Mouse (Mus musculus) CH12.LX (cell line): Measurements from ENCODE around the gene Vat1l. TPM values are rescaled to one million over a fixed set of nuclear protein-coding genes. Genes with fewer than 3 reads are reported as not detected.

ENCODE experiments used
- DNase-seq: peaks from one replicate; pipeline ENCODE4 v3.0.0-alpha.2; 2013; ENCODE audit errors: extremely low read depth
- H3K27ac ChIP-seq: 2 replicates; pipeline ENCODE4 v1.5.1; 2012; ENCODE audit warnings: low read depth, mild to moderate bottlenecking, control low read depth, moderate library complexity; ENCODE audit not compliant: insufficient read depth
- H3K27me3 ChIP-seq: replicated peaks from 2 replicates; pipeline ENCODE3; 2012; ENCODE audit warnings: inconsistent platforms
- H3K36me3 ChIP-seq, 2 experiments: replicated peaks in 1 of 2; 2 replicates each; pipeline versions ENCODE3 to v1.6.1; 2012; ENCODE audit warnings: inconsistent platforms in 1 of 2, low read length in 1 of 2, mild to moderate bottlenecking in 1 of 2, mixed read lengths in 1 of 2, moderate library complexity in 1 of 2; ENCODE audit not compliant: control insufficient read depth in 1 of 2, insufficient read depth in 1 of 2
- H3K4me1 ChIP-seq, 2 experiments: 2 replicates each; pipeline ENCODE4 v1.6.1; 2012; ENCODE audit warnings: inconsistent platforms in 1 of 2, moderate library complexity in 1 of 2; ENCODE audit not compliant: insufficient read depth in 2 of 2, control insufficient read depth in 1 of 2
- H3K4me2 ChIP-seq: 2 replicates; pipeline ENCODE4 v1.6.1; 2012; ENCODE audit warnings: low read depth, mild to moderate bottlenecking, control low read depth; ENCODE audit not compliant: poor library complexity, insufficient read depth, severe bottlenecking
- H3K4me3 ChIP-seq, 3 experiments: fragments of 150-350 bp in 1 of 3; sonication (generic) in 1 of 3; replicated peaks in 1 of 3; 2 replicates each; pipeline versions ENCODE3 to v1.5.1; 2011 to 2012; ENCODE audit warnings: low read depth in 2 of 3, low read length in 2 of 3, mild to moderate bottlenecking in 2 of 3, moderate library complexity in 2 of 3, control low read depth in 1 of 3, improper control_type of control experiment in 1 of 3, inconsistent platforms in 1 of 3, mixed read lengths in 1 of 3; ENCODE audit not compliant: poor library complexity in 1 of 3
- H3K79me2 ChIP-seq: replicated peaks from 2 replicates; pipeline ENCODE4 v1.6.1; 2012; ENCODE audit warnings: mild to moderate bottlenecking, moderate library complexity; ENCODE audit not compliant: control insufficient read depth, poor library complexity, insufficient read depth, severe bottlenecking; ENCODE audit errors: extremely low read depth
- H3K9ac ChIP-seq: 2 replicates; pipeline ENCODE4 v1.6.1; 2012; ENCODE audit warnings: low read depth, mild to moderate bottlenecking, control low read depth, moderate library complexity; ENCODE audit not compliant: insufficient read depth
- H3K9me3 ChIP-seq: replicated peaks from 2 replicates; pipeline ENCODE3; 2012; ENCODE audit warnings: low read length, inconsistent platforms, mixed read lengths
- CHD1 ChIP-seq: IDR thresholded peaks from 2 replicates; pipeline ENCODE4 v1.6.1; 2012; ENCODE audit warnings: low read depth, low read length, improper control_type of control experiment, inconsistent platforms
- CHD2 ChIP-seq: IDR thresholded peaks from 2 replicates; pipeline ENCODE4 v1.6.1; 2011; ENCODE audit warnings: low read length, improper control_type of control experiment
- ETS1 ChIP-seq: conservative IDR thresholded peaks from 2 replicates; pipeline ENCODE4 v1.6.1; 2012; ENCODE audit warnings: low read depth, mild to moderate bottlenecking, inconsistent platforms, low read length, improper control_type of control experiment, moderate library complexity
- JUN ChIP-seq: IDR thresholded peaks from 2 replicates; pipeline ENCODE4 v1.6.1; 2011; ENCODE audit warnings: low read depth, mild to moderate bottlenecking, low read length, improper control_type of control experiment, moderate library complexity; ENCODE audit not compliant: insufficient read depth
- JUND ChIP-seq: conservative IDR thresholded peaks from 2 replicates; pipeline ENCODE4 v1.6.1; 2011; ENCODE audit warnings: low read depth, low read length, improper control_type of control experiment
- MXI1 ChIP-seq: IDR thresholded peaks from 2 replicates; pipeline ENCODE4 v1.6.1; 2011; ENCODE audit warnings: mild to moderate bottlenecking, low read depth, low read length, improper control_type of control experiment
- MYC ChIP-seq: IDR thresholded peaks from 2 replicates; pipeline ENCODE4 v1.6.1; 2011; ENCODE audit warnings: low read depth, mild to moderate bottlenecking, improper control_type of control experiment, low read length
- NELFE ChIP-seq: IDR thresholded peaks from 2 replicates; pipeline ENCODE4 v1.6.1; 2011; ENCODE audit warnings: low read depth, low read length, improper control_type of control experiment
- NRF1 ChIP-seq: IDR thresholded peaks from 2 replicates; pipeline ENCODE4 v1.6.1; 2014; ENCODE audit warnings: low read depth, mild to moderate bottlenecking, inconsistent platforms, low read length, improper control_type of control experiment, moderate library complexity
- UBTF ChIP-seq: IDR thresholded peaks from 2 replicates; pipeline ENCODE4 v1.6.1; 2012; ENCODE audit warnings: low read depth, mild to moderate bottlenecking, inconsistent platforms, low read length, improper control_type of control experiment, moderate library complexity
- USF1 ChIP-seq: IDR thresholded peaks from 2 replicates; pipeline ENCODE4 v1.6.1; 2014; ENCODE audit warnings: low read depth, mild to moderate bottlenecking, inconsistent platforms, low read length, improper control_type of control experiment
- USF2 ChIP-seq: conservative IDR thresholded peaks from 2 replicates; pipeline ENCODE4 v1.6.1; 2011; ENCODE audit warnings: low read depth, low read length, improper control_type of control experiment
- ZC3H11A ChIP-seq: IDR thresholded peaks from 2 replicates; pipeline ENCODE4 v1.6.1; 2012; ENCODE audit warnings: low read depth, mild to moderate bottlenecking, inconsistent platforms, low read length, improper control_type of control experiment
- ZKSCAN1 ChIP-seq: IDR thresholded peaks from 2 replicates; pipeline ENCODE4 v1.6.1; 2012; ENCODE audit warnings: low read depth, inconsistent platforms, low read length, improper control_type of control experiment, borderline replicate concordance
- ZNF384 ChIP-seq: IDR thresholded peaks from 2 replicates; pipeline ENCODE4 v1.6.1; 2012; ENCODE audit warnings: low read depth, low read length, improper control_type of control experiment, inconsistent platforms
- dilution Hi-C: fragments of 300-500 bp; cut with MboI; formaldehyde crosslinking; loops from 2 replicates; pipeline ENCODE4 v1.14.3; 2020; ENCODE audit warnings: low sequenced_read_pairs; ENCODE audit not compliant: extremely low pct_unique_long_range_greater_than_20kb, extremely low pct_ligation_motif_present
- in situ Hi-C: fragments of 300-500 bp; cut with MboI; formaldehyde crosslinking; loops from 3 replicates; pipeline ENCODE4 v1.14.3; 2019; ENCODE audit warnings: low sequenced_read_pairs, low pct_ligation_motif_present, low pct_unique_long_range_greater_than_20kb, mixed read lengths
- polyA plus RNA-seq: library from polyadenylated mRNA; unstranded; fragments of >175 nt; gene quantifications from 2 replicates; pipeline ENCODE4 v1.2.1, GENCODE M21; 2012; ENCODE audit warnings: low read depth; ENCODE audit not compliant: insufficient read length
- total RNA-seq, 2 experiments: library from RNA; depleted of rRNA; stranded (reverse); fragments of 300-350 nt in 1 of 2; fragments of >200 nt in 1 of 2; gene quantifications; 2 replicates each; pipeline ENCODE4 v1.2.3; 2012 to 2014

Gene Vat1l
- total and polyA plus RNA-seq, 3 experiments, result not detected

- no peak overlapping the region for H3K27ac ChIP-seq
- dilution Hi-C loops, result no loop called here
- TF ChIP-seq ZKSCAN1 (no peak), ZC3H11A (no peak), NRF1 (no peak)
- TF ChIP-seq, all 38 proteins: peak for 0
These were observed 53.3 kb downstream of the Vat1l start for GRCm38 (mm10) chr8:114258685-114259084.

GRCm38 (mm10) chr8:114259713-114260355, 54.4 kb downstream of the Vat1l start:
- Histone ChIP-seq H3K79me2 (no peaks in the 10 kb centered on the region), H3K4me1 (no peaks in the 10 kb centered on the region), H3K9me3 (peaks cover 62% of the 10 kb centered on the region), H3K36me3 (no peaks in the 10 kb centered on the region), H3K27me3 (no peaks in the 10 kb centered on the region), H3K27ac (no peak overlapping the region), H3K4me2 (no peak overlapping the region), H3K9ac (no peak overlapping the region), H3K4me3 (no peak overlapping the region)
- in situ Hi-C loops (no loop called here), dilution Hi-C loops (no loop called here)
- no peak for TF ChIP-seq UBTF
- no peak for TF ChIP-seq ETS1
- no peak for TF ChIP-seq CHD2
- no peak for TF ChIP-seq CHD1
- TF ChIP-seq USF2, result no peak
- TF ChIP-seq MYC, result no peak
- no peak for TF ChIP-seq JUND
- no peak for TF ChIP-seq NELFE
- no peak for TF ChIP-seq USF1
- no peak for TF ChIP-seq MXI1
- TF ChIP-seq JUN, result no peak
- no peak for DNase-seq

More at GRCm38 (mm10) chr8:114258685-114259084, 53.3 kb downstream of the Vat1l start:
- DNase-seq, result no peak
- Histone ChIP-seq H3K9me3 (peaks cover 63% of the 10 kb centered on the region), H3K9ac (no peak overlapping the region), H3K4me3 (no peak overlapping the region), H3K79me2 (no peaks in the 10 kb centered on the region), H3K4me1 (no peaks in the 10 kb centered on the region), H3K36me3 (no peaks in the 10 kb centered on the region), H3K4me2 (no peak overlapping the region), H3K27me3 (no peaks in the 10 kb centered on the region)
- in situ Hi-C loops, result no loop called here

- Histone ChIP-seq H3K9me3 (peaks cover 57% of the 10 kb centered on the region), H3K4me1 (no peaks in the 10 kb centered on the region), H3K79me2 (no peaks in the 10 kb centered on the region), H3K4me2 (no peak overlapping the region), H3K27me3 (no peaks in the 10 kb centered on the region), H3K4me3 (no peak overlapping the region), H3K9ac (no peak overlapping the region), H3K27ac (no peak overlapping the region), H3K36me3 (no peaks in the 10 kb centered on the region)
- no peak for DNase-seq
- no peak for TF ChIP-seq ZNF384
- in situ Hi-C loops, result no loop called here
- dilution Hi-C loops, result no loop called here
These were observed 56.9 kb downstream of the Vat1l start for GRCm38 (mm10) chr8:114262331-114262730.
